8 mouse cellular contexts compared by ENCODE assay signal in the genomic region with DNA sequence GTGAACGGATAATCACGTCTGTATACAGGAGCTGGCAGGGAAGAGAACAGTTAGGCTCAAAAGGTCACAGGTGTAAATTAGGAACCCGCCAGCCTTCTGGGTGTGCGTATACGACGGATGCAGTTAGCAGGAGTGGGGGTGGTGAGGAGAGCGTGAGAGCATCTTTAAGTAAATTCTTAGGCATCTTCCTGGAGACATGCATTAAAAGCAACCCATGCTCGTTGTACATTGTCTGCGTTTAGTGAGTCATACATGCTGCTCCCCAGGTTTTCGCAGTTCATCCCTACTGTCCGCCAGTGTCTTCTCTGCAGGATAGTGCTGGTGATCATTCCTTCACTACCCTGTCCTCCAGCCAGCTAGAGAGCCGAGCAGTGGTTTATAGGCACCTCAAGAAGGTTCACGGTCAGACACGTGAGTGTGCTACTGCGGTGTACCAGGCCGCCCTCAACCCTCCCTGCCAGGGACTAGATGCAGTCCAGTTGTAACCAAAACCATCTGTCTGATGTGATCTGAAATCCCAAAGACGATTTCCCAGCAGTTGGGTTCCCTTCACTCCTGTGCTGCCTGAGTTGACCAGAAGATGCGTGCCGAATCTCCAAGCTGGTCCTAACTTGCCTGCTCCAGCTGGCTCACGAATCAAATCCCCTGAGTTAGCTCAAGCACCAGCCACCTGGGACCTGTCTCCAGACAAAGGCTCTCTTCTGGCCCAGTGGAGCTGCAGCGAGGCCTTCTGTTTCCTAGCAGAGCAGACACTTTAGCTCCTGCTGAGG.
A peak's percentile ranks its signal among the peaks of the same experiment; 100 is the strongest.
DNase-seq lines count a peak whose midpoint lies in the region; ATAC-seq and TF ChIP-seq lines count a peak whose summit lies in the region.

No protein-coding gene starts in this region.

- no peak for TF ChIP-seq POLR2A in olfactory bulb, adult 2 months (IDR thresholded peaks at IDR 0.05; ENCODE audit: insufficient read depth, low read depth, low read length)

- no peaks in the 10 kb centered on the region for H3K9me3 ChIP-seq in heart, embryonic 10.5 days
- no peaks in the 10 kb centered on the region for H3K9me3 ChIP-seq in heart, embryonic 11.5 days (replicated peaks; ENCODE audit: control insufficient read depth, low read length)
- no peaks in the 10 kb centered on the region for H3K9me3 ChIP-seq in embryonic facial prominence, embryonic 11.5 days (replicated peaks; ENCODE audit: control insufficient read depth, low read length)
- no peaks in the 10 kb centered on the region for H3K9me3 ChIP-seq in intestine, embryonic 15.5 days

- no peak overlapping the region for H3K9ac ChIP-seq in heart, embryonic 11.5 days (ENCODE audit: low read depth, low read length)
- no peak overlapping the region for H3K9ac ChIP-seq in embryonic facial prominence, embryonic 11.5 days (replicated peaks; ENCODE audit: low read length)
- no peak overlapping the region for H3K9ac ChIP-seq in intestine, embryonic 15.5 days

- H3K27ac ChIP-seq in heart, embryonic 10.5 days, result 0 out of 2 replicates have a peak overlapping the region, but pooled peaks have one; percentile 30
- H3K27ac ChIP-seq in heart, embryonic 11.5 days (ENCODE audit: low read depth, low read length), result no peak overlapping the region
- no peak overlapping the region for H3K27ac ChIP-seq in embryonic facial prominence, embryonic 11.5 days (replicated peaks; ENCODE audit: low read depth, low read length)
- no peak overlapping the region for H3K27ac ChIP-seq in intestine, embryonic 15.5 days
- H3K27ac ChIP-seq in olfactory bulb, adult 2 months (ENCODE audit: insufficient read depth, low read depth, low read length), result peak overlapping the region; percentile 65

- ATAC-seq in heart, embryonic 11.5 days (replicated peaks; ENCODE audit: insufficient number of reproducible peaks, low FRiP score, low TSS enrichment), result no peak
- ATAC-seq in embryonic facial prominence, embryonic 11.5 days (replicated peaks; ENCODE audit: insufficient number of reproducible peaks, low FRiP score, low TSS enrichment, low read depth), result 0 out of 2 replicates have a peak, but pooled peaks have one; percentile 36
- 0 out of 2 replicates have a peak, but pooled peaks have one; percentile 28 for ATAC-seq in intestine, embryonic 15.5 days

- DNase-seq in heart, embryonic 10.5 days (ENCODE audit: low spot score), result no peak
- DNase-seq in embryonic facial prominence, embryonic 11.5 days (ENCODE audit: low spot score), result peak; percentile 54
- no peak for DNase-seq in spleen, postnatal 4 days (ENCODE audit: low spot score in 2 of 2)
- no peak for DNase-seq in lung, postnatal 25 days (ENCODE audit: low spot score)
- DNase-seq in frontal cortex, postnatal 25 days (ENCODE audit: low spot score in 2 of 2), result no peak

- H3K4me3 ChIP-seq in heart, embryonic 10.5 days, result no peak overlapping the region
- no peak overlapping the region for H3K4me3 ChIP-seq in heart, embryonic 11.5 days (ENCODE audit: low read depth, low read length)
- H3K4me3 ChIP-seq in embryonic facial prominence, embryonic 11.5 days (ENCODE audit: low read depth, low read length), result no peak overlapping the region
- H3K4me3 ChIP-seq in intestine, embryonic 15.5 days (replicated peaks), result no peak overlapping the region
- no peak overlapping the region for H3K4me3 ChIP-seq in olfactory bulb, adult 2 months (ENCODE audit: insufficient read depth, low read depth, low read length)

- no peak for TF ChIP-seq CTCF in olfactory bulb, adult 2 months (IDR thresholded peaks at IDR 0.05; ENCODE audit: insufficient read depth, low read depth, low read length)

- no peaks in the 10 kb centered on the region for H3K27me3 ChIP-seq in heart, embryonic 10.5 days (ENCODE audit: insufficient read depth, poor library complexity, severe bottlenecking)
- no peaks in the 10 kb centered on the region for H3K27me3 ChIP-seq in heart, embryonic 11.5 days (ENCODE audit: control insufficient read depth, insufficient read depth, low read length)
- no peaks in the 10 kb centered on the region for H3K27me3 ChIP-seq in embryonic facial prominence, embryonic 11.5 days (ENCODE audit: control insufficient read depth, insufficient read depth, low read length)
- no peaks in the 10 kb centered on the region for H3K27me3 ChIP-seq in intestine, embryonic 15.5 days (replicated peaks)

- 84% methylated on average over 21 of the region's 21 CpGs for WGBS in heart, embryonic 10.5 days
- WGBS in heart, embryonic 11.5 days (ENCODE audit: insufficient replicate concordance), result 81% methylated on average over 21 of the region's 21 CpGs
- 61% methylated on average over 21 of the region's 21 CpGs for WGBS in embryonic facial prominence, embryonic 11.5 days
- 72% methylated on average over 21 of the region's 21 CpGs for WGBS in intestine, embryonic 15.5 days
- WGBS in olfactory bulb, adult 2 months, result 51% methylated on average over 21 of the region's 21 CpGs

- 0 out of 2 replicates have a peak, but pooled peaks cover 3% of the 10 kb centered on the region for H3K4me1 ChIP-seq in heart, embryonic 10.5 days
- no peaks in the 10 kb centered on the region for H3K4me1 ChIP-seq in heart, embryonic 11.5 days (ENCODE audit: control insufficient read depth, insufficient read depth, low read length)
- H3K4me1 ChIP-seq in embryonic facial prominence, embryonic 11.5 days (ENCODE audit: control insufficient read depth, insufficient read depth, low read length), result no peaks in the 10 kb centered on the region
- 0 out of 2 replicates have a peak, but pooled peaks cover 11% of the 10 kb centered on the region for H3K4me1 ChIP-seq in intestine, embryonic 15.5 days (replicated peaks)
- peaks cover 22% of the 10 kb centered on the region for H3K4me1 ChIP-seq in olfactory bulb, adult 2 months (ENCODE audit: control insufficient read depth, insufficient read depth, low read length)

- H3K36me3 ChIP-seq in heart, embryonic 10.5 days, result no peaks in the 10 kb centered on the region
- no peaks in the 10 kb centered on the region for H3K36me3 ChIP-seq in heart, embryonic 11.5 days (ENCODE audit: control insufficient read depth, insufficient read depth, low read length)
- no peaks in the 10 kb centered on the region for H3K36me3 ChIP-seq in embryonic facial prominence, embryonic 11.5 days (replicated peaks; ENCODE audit: control insufficient read depth, insufficient read depth, low read depth, low read length)
- no peaks in the 10 kb centered on the region for H3K36me3 ChIP-seq in intestine, embryonic 15.5 days

- no peak overlapping the region for H3K4me2 ChIP-seq in heart, embryonic 11.5 days
- H3K4me2 ChIP-seq in embryonic facial prominence, embryonic 11.5 days (ENCODE audit: low read depth, low read length), result no peak overlapping the region
- no peak overlapping the region for H3K4me2 ChIP-seq in intestine, embryonic 15.5 days (replicated peaks)

Comparison
In these comparisons a context has a peak if more than half of its experiments do, and no peak if none do; other contexts are left out.
1. H3K27ac ChIP-seq: peak in heart, embryonic 10.5 days (single experiment) and olfactory bulb, adult 2 months (single experiment); none in heart, embryonic 11.5 days (single experiment), embryonic facial prominence, embryonic 11.5 days (single experiment) and intestine, embryonic 15.5 days (single experiment).